Mouse (Mus musculus): ENCODE data around the gene Ror1.

The Ror1 gene

DNA sequence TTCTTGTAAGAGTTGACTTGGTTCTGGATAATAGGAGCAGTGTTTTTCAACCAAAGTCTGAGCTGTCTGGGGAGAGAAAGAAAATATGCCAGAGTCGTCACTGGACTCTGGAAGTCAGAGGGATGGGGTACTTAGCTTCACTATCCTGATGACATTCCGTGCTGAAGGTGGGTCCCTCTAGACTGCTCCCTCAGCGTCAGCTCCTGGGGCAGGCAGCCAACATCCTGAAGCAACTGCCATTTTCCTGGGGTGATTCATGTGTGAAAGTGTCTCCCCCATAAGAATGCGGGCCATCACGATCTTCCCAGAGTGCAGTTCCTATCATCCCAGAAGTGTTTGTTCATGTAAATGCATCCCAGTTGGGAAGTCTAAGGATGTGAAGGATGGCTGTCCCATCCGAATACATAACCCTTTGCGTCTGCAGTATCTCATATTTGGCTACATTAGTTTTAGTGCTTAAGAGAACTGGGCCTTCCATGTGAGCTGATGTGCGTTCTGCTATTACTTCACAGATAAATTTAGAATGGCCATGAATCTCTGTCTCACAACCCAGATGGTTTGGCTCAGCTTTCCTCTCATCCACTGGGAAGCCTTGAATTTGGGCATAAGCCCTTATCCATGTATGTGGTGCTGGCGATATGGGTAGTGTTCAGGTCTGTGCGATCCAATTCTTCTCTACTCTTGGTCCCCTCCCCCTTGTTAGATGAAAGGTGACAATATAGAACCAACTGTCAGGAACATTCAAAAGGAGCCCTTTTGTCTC is 216.4 kb downstream of the Ror1 start:
- DNase-seq (ENCODE audit: low spot score): no peak

DNA sequence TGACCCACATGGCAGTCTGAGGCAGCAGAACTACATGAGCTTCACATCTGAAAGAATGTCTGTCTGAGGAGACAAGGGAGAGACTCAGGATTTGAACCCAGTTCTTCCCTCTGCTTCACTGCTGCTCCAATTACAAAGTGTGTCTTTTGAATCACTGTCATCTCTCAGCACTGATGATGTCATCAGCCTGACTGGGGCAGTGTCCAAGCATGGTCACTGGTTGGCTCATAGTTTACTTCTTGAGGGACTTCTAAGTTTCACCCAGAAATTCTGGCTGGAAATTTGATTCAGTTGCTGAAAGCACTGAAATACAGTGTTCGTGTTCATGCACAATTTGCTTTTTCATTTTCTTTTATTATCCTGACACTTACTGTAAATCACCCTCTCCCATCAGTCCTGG is 219.5 kb downstream of the Ror1 start:
- no peak for DNase-seq (ENCODE audit: low spot score)

DNA sequence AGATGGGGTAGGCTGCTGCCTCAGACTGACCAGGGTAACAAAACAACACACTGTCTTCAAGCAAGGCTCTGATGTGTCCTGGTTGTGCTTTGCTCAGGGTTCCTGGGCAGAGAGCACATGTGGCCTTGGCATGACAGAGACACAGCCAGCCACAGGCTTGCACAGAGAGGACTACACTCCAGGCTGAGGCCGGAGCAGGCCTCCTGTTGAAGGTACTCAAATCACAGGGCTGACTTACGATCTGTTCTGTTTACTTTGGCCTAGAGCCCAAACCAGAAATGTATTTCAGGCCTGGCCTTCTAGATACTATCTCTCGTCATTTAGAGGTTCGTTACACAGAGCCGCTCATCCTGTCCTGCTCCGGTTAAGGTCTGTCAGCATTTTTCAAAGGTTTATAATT is 226.2 kb downstream of the Ror1 start:
- DNase-seq (ENCODE audit: low spot score): no peak

DNA sequence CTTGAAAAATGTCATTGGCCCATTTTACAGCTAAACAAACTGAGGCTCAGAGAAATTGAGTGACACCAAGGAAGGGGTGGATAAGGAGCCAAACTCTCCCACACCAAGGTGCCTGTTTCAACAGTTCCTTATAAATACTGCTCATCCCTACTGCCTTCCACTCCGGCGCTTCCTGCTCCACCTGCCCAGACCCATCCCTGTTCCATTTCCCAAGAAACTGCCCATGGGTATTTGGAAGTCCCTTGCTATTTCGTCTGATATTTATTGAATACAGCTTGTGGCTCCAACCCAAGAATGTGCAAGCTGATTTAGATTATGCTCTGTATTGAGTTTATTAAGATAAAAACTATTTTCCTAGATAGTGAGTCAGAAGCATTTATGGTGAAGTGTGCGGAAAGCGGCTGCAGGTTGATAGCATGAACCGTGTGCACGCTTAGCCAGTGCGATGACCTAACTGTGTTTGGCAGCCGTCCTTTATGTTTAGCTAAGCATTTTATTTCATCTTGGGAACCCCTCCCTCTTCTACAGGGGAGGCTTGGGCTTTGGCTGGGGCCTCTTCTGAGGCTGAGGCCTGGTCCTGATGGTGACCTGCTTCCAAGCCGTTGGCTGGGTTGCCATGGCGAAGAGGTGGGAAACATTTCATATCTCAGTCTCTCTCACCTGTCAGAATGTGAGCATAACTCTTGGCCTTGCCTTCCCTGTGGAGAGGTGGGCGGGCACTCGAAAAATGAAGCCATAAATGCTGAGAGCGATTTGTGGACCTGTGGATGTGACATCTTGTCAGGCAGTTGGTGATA is 229.3 kb downstream of the Ror1 start:
- no peak for DNase-seq (ENCODE audit: low spot score)

DNA sequence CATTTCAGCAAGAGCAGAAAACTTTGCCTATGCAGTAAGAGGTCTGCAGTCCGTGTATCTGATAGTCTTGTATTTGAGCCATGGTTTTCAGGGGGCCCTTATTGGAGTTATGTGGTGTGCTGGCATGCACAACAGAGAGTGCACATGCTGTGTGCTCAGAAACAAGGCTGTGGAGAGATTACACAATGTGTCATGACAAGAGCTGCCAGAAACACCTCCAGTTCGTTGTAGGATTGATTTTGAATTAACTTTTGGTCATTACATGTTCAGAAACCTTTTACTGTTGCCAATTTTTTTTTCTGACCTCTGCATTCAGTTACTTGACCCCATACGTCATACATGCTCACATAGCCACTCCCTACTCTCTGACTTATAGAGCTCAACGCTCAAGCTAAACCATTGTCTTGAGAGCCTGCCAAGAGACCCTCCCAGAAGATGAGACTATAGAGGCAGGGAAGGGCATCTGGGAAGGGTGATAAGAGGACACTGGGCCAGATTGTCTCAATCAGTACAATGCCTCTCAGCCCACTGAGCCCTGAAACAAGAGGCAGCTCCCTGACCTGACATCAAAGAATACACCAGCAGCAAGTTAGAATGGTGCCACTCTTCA is 232.9 kb downstream of the Ror1 start:
- no peak for DNase-seq (ENCODE audit: low spot score)

DNA sequence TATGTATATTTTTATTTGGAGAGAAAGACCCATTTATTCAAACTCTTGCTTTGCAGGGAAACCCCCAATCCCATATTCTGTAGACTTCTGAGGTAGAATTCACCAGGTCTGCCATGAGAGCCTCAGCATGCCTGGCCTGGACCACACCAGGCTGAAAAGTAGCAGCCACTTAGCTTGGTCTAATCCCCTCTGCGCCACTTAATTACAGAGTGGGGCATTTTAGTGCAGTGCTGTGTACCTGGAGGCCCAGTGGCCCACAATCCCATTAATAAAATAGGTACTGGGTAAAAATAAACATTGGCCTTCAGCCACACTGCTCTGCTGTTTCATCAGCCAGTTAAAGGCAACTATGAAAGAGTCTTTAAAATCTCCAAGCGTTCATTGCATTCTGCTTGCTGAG is 239.6 kb downstream of the Ror1 start:
- no peak for DNase-seq (ENCODE audit: low spot score)

DNA sequence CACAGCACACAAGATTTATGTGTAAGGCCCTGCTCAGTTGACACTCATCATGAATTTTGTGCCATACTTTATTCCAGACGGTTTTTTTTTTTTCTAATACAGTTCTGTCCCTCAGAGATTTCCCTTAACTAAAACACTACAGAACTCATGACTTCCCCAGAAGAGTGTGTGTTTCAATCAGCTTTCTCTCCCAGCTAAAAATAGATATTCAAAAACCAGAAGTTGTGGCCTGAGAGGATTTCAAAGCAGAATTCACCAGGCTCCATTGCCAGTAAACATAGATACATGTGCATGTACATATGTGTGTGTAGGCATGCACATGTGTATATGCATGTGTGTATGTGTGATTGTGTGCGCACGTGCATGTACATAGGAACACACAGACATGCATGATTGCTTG is 252.2 kb downstream of the Ror1 start:
- DNase-seq (ENCODE audit: low spot score): no peak

DNA sequence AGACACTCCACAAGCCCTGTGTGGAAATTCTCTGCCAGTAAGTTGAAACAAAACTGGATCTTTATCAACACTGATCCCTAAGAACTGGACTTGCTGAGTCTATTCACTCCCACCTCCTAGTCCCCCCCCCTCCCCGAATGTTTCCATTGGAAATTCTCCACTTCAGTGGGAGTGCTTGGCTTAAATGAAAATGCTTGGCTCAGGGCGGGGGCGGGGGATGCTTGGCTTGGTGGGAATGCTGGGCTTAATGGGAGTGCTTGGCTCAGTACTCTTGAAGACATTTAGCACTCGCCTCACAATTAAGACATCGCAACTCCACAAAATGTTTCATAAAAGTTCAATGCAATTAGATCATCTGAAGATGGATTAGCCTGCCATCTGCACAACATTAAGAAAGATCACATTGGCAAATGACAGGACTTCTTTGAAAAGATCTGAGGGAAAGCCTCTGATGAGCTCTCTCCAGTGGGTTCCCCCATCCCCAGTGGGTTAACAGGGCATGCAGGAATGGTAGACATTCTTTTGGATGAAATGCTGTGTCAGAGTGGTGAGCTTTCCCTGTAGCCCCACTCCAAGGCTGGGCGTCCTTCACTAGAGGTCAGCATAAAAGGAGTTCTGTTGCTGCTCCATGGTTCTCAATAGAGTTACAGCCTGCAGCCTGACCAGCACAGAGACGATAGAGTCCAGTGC is 254.7 kb downstream of the Ror1 start:
- DNase-seq (ENCODE audit: low spot score): no peak

DNA sequence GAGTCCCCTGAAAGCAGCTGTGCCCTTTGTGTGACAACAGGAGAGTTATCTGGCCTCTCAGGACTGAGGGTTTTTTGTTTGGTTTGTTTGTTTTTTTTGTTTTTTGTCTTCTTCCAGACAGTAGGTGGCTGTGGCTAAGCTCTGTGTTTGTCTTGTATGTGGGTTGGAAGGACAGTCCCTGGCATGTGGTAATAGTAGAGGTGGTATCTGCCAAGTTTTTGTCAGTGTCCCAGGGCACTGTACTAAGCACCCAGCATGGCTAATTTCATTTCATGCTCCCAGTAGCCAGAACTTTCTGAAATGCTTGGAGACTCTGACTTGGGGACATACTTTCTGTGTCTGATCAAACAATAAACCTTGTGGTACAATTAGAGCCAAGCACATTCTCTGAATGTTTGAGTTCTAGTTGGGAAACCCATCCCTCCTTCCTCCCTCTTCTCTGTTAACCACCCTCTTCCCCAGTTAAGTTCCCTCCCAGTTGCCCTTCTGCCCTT is 256.3 kb downstream of the Ror1 start:
- no peak for DNase-seq (ENCODE audit: low spot score)

DNA sequence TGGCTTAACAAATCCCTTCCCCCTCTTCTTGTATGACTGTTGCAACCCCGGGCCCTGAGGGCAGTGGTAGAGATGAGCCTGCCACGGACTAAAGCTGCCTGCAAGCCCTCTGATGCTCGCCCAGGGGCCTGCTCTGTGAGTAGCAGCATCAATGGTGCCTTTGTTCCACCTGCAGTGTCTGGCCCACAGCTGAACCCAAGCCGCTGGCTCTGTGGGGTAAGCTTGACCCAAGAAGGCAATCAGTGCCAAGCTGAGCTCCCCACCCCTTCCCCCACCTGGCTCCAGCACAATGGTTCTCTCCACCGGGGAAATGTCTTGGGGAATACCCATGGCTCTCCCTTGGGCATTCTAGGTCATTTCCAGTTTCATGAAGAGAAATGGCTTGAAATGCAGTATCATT is 260.0 kb downstream of the Ror1 start:
- DNase-seq (ENCODE audit: low spot score): no peak

DNA sequence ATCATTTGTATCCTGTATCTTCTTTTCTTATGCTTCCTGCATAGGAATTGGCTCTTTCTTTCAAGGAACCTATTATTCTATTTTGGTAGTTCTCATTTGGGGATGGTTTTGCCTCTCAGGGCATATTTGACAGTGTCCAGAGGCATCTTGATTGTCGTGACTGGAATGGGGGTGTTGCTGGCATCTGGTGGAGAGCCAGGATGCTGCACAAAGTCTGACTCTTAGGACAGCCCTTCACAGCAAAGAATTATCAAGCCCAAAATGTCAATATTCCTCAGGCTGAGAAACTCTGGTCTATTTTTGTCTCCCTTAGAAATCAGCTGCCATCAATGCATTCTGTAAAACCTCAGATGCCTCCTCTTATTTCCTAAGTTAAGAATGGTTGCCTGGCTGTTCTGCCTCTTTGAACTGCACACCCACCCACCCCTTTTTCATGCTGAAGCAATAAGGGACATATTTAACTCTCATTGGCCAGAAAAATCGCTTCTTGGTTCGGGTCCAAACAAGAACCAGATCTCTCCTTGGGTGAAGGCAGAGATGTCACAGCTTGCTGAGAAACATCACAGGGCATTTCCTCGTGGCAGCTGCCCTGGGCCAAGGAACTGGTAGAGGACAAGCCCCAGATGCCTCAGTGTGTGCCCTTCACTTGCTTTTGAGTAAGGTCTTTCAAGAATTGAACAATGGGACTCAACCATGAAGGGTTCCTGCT is 262.4 kb downstream of the Ror1 start:
- no peak for DNase-seq (ENCODE audit: low spot score)

DNA sequence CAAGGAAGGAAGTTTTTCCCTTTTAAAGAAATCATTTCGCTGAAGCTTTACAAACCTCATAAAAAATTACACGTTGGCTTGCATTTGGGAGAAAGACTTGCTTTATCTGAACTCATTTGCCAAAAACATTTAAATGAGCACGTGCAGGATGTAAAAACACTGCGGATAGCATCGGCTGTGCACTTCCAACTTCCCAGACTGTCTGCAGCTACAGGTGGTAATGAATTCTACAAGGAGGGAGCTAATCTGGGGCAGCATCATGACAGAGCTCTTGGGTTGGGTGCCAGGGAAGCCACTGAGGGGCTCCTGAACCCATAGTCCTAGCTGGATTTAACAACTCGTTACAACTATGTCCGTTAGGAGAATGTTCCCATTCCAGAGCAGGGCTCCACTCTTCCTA is 268.1 kb downstream of the Ror1 start:
- DNase-seq (ENCODE audit: low spot score): no peak

DNA sequence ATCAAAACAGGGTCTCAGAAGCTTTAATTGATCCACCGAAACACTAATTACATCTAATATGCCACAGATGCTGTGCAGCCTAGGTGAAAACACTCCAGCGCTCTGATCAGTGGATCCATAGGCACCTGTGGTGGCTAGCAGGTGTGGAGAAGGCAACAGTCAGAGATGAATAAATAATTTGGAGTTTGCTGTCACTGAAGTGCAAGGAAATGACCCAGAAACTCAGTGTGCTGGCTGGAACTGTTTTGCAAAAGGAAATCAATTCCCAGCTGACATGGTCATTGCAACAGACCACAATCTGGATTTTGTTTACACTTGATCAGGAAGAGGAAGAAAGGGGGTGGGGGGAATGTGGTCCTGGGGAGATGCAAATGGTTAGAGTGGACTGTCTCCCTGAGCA is 273.1 kb downstream of the Ror1 start:
- DNase-seq (ENCODE audit: low spot score): no peak

DNA sequence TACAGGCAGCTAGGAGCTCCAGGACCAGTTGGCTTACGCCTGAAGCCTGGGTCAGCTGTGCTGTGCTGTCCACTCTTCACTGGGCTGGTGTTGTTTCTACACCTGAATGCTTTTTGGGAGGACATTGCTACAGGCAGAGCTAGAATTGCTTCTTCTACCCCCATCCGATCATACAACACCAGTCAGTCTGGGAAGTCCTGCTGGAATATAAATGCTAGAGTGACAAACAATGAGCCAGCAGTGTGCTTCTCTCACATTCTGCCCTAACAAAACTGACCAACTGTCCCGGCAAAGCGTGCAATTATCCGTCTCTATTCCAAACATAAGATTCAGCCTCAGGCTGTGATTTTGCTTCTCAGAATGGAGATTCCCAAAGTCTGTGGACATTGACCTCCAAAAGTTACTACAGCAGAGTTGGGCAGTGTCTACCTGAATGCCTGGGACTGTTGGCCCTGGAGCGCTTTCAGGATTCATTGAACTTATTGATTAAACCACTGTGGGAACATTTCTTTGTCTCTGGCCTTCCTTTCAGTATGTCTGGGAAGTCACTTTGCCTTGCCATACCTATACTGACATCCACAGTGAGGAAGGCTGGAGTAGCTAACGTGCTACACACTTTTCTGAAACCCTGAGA is 274.1 kb downstream of the Ror1 start:
- no peak for DNase-seq (ENCODE audit: low spot score)

DNA sequence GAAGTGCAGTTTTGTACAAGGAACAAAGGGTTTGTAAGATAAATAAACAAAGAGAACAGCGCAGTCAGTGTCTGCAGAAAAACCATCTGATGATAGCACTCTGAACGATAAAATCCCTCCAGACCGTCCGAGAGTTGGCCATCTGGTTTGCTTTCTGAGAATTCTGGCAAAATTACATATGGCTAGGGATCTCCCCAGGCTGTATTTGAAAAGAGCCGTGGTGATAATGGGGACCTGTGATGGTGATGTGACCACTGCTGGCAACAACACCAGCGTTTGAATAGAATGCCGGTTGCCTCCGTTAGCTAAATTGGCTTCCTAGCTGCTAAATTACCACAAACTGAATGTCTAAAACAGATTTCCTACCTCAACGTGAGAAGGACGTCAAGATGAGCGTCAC is 277.2 kb downstream of the Ror1 start:
- DNase-seq (ENCODE audit: low spot score): no peak

DNA sequence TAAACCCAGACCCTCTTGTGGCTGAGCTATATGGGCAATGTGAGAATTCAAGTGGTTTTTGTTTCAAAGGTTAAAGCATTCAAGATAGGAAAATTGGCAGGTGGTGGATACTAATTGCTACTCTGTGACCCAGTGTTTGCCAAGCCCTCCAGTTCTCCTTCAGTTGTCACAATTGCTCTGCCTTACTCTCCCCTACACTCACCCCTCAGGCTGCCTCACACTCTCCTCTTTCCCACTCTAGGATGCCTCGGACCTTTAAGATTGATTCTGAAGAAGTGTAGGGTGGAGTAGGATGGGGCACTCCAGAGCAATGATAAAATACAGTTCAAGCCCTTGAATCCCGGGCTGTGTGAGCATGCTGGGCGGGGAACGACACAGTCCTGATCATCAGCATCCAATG is 278.2 kb downstream of the Ror1 start:
- no peak for DNase-seq (ENCODE audit: low spot score)

DNA sequence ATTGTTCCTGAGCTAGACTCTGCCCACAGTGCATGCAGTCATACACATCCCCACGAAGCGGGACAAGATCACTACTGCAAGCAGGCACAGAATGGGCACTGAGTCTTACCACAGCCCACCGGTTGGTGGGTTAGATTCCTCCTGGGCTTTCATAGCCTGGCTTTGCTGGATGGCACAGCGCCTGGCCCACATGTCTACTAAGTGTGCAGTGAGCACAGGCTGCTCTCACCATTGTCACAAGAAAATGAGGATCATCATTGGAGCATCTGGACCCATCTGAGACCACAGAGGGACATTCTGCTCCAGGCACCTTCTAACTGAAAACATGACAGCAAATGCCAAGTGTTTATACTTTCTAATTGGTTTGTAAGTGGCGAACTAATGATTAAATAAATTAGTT is 279.7 kb downstream of the Ror1 start:
- no peak for DNase-seq (ENCODE audit: low spot score)

DNA sequence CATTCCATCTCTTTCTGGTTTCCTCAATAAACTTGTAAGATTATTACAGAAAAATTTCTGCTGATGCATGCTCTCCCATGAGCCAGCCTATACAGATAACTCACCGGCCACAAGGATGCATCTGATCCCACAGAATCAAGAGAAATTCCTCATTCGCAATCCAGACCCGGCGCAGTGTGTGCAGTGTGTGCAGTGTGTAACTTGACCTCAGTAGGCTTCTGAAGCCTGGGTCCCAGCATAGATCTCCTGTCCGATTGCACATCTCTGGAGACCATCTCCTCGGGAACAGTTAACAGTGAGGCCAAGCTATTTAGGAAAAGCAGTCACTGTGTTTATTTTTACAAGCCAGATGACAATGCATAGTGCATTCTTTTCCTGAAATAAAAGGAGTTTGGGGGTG is 280.6 kb downstream of the Ror1 start:
- DNase-seq (ENCODE audit: low spot score): no peak

DNA sequence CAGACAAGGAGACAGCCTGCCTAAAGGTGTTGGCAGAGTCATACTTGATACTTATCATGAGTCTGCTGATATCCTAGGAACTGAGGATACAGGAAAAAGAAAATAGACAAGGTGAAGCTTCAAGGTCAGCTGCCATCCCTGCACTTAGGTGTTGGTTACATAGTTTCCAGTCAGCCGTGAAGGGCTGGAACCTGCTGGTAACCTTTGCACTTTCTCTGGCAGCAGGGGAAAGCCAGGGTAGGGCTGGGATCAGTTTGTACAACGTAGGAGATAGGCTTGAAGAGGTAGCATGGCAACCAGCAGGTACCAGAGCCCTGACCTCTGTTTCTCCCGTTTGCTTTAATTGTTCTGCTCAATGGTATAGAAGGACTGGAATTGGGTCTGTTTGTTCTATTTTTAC is 281.6 kb downstream of the Ror1 start:
- DNase-seq (ENCODE audit: low spot score): no peak

DNA sequence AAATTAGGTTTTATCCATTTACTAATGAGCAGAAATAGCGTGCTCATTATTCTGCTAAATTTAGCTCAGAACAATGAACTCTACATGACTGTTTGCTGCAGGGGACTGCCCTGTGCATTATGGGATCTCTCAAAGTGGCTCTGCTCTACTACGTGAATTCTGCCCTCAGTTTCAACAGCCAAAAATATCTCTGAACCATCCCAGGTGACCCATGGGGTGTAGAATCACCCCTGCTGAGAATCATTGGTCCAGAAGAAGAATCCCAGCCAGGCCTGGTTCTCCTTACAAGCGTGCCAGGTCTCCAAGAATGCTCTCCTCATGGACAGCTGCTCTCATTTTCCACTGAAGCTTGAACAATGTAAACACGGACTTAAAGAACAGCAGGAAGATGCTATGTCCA is 282.4 kb downstream of the Ror1 start:
- no peak for DNase-seq (ENCODE audit: low spot score)

DNA sequence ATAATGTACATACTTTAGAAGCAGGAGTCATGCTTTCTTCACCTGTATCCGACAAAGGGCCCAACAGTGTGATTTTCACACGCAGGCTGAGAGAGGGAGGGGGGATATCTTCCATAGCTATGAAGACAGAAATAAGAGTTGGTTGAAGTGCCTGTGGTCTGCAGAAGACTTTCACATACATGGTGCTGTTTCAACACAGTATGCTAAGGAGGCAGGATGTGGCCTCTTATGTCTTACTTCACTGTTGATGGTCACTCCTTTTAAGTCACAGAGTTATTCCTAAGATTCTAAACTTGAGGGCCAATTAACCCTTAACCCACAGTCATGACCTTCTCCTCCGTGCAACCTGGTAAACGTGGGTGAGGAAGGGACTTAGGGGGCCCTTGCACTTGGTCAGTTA is 286.2 kb downstream of the Ror1 start:
- DNase-seq (ENCODE audit: low spot score): no peak

Data from layer of hippocampus, adult 9-10 months (tissue).